Mouse (Mus musculus) bone marrow macrophage, adult 2 months (primary cell): ENCODE data around the gene Ccdc97.

ENCODE experiments used
- CTCF ChIP-seq: IDR thresholded peaks from 2 replicates; pipeline ENCODE4 v1.5.1; 2012; ENCODE audit warnings: low read depth, mild to moderate bottlenecking, low read length, moderate library complexity
- POLR2A ChIP-seq: IDR thresholded peaks from 2 replicates; pipeline ENCODE4 v1.6.1; 2012; ENCODE audit warnings: mild to moderate bottlenecking, low read depth, low read length, borderline replicate concordance

DNA sequence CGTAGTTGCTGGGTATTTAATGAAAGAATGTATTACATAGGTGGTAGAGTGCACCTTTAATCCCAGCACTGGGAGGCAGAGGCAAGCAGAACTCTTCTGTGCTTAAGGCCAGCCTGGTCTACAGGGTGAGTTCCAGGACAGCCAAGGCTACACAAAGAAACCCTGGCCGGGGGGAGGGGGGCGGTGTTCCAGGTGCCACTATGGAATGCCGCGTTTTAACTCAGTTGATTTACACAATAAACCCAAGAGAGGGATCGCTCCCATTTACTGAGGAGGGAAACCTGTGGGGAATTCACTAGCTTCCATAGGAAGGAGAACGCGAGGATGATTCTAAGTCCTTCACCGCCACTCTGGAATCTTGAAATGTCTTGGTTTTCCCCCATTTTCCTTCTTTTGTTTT is 49.3 kb downstream of the Ccdc97 start:
- no peak for TF ChIP-seq CTCF
- no peak for TF ChIP-seq POLR2A
